Mouse (Mus musculus): ENCODE measurements around the gene Sntb2. TPM values are rescaled to one million over a fixed set of nuclear protein-coding genes. Genes with fewer than 3 reads are reported as not detected.

Gene Sntb2
- polyA plus RNA-seq, 1 experiment from 2014 or later: 18.7 TPM

GRCm38 (mm10) chr8:106997416-106997815 is 61.9 kb downstream of the Sntb2 start:
- Histone ChIP-seq H3K27ac (ENCODE audit: low read depth, low read length) (no peak overlapping the region), H3K4me3 (ENCODE audit: low read length) (no peak overlapping the region), H3K4me1 (ENCODE audit: control insufficient read depth, insufficient read depth, low read length) (no peaks in the 10 kb centered on the region), H3K27me3 (ENCODE audit: control insufficient read depth, insufficient read depth, low read length) (no peaks in the 10 kb centered on the region), H3K4me2 (replicated peaks; ENCODE audit: low read depth, low read length) (no peak overlapping the region), H3K9ac (ENCODE audit: low read depth, low read length) (no peak overlapping the region), H3K9me3 (ENCODE audit: control insufficient read depth, low read length) (no peaks in the 10 kb centered on the region), H3K36me3 (ENCODE audit: control insufficient read depth, insufficient read depth, low read length) (peaks cover 14% of the 10 kb centered on the region)
- WGBS: 82% methylated on average over 4 of the region's 4 CpGs
- no peak for ATAC-seq (ENCODE audit: low FRiP score, low TSS enrichment)

DNA sequence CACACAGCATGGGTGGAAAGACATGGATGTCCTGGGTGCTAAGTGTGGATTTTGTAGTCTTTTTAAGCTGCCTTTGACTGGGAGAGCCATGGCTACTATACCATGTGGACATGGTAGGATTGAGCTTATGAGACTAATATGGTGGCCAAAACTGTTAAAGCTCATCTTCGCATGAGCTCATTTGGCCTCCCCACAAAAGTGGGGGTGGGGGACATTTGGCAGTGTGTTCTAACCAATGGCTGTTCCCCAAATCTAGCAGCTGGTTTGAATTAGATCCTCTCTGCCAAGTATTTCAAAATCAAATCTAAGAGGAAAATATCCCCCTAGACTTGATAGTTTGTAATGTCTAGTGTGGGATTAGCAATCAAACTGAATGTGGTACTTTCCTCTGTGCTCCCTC is 63.5 kb downstream of the Sntb2 start:
- 94% methylated on average over 1 of the region's 1 CpGs for WGBS
- no peaks in the 10 kb centered on the region for H3K4me1 ChIP-seq (ENCODE audit: control insufficient read depth, insufficient read depth, low read length)
- no peak overlapping the region for H3K9ac ChIP-seq (ENCODE audit: low read depth, low read length)
- H3K27ac ChIP-seq (ENCODE audit: low read depth, low read length): no peak overlapping the region
- H3K4me3 ChIP-seq (ENCODE audit: low read length): no peak overlapping the region
- peaks cover 10% of the 10 kb centered on the region; the same call in 1 of the 2 replicates for H3K36me3 ChIP-seq (ENCODE audit: control insufficient read depth, insufficient read depth, low read length)
- H3K27me3 ChIP-seq (ENCODE audit: control insufficient read depth, insufficient read depth, low read length): no peaks in the 10 kb centered on the region
- H3K9me3 ChIP-seq (ENCODE audit: control insufficient read depth, low read length): no peaks in the 10 kb centered on the region
- no peak for ATAC-seq (ENCODE audit: low FRiP score, low TSS enrichment)
- no peak overlapping the region for H3K4me2 ChIP-seq (replicated peaks; ENCODE audit: low read depth, low read length)

DNA sequence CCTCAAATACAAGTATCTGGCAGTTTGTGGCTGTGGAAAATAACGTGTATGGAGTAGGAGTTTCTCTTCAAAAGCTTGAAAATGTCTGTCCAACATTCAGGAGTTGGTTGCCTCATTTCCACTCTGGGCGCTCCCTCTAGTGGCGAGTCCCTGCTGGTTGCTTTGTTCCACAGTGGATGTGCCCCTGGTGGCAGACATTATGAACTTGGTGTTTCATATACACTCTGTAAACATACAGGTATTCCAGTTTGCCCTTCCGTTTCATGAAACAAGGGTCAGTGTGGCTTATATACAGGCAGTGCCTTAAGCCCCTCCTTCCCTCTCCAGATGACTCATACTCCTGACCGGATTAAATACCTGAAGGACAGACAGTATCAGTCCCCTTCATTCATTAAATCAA is 67.0 kb downstream of the Sntb2 start:
- Histone ChIP-seq H3K27ac (ENCODE audit: low read depth, low read length) (peak overlapping the region; percentile 38; the same call in 1 of the 2 replicates), H3K9me3 (ENCODE audit: control insufficient read depth, low read length) (no peaks in the 10 kb centered on the region), H3K36me3 (ENCODE audit: control insufficient read depth, insufficient read depth, low read length) (peaks cover 12% of the 10 kb centered on the region; the same call in 1 of the 2 replicates), H3K4me1 (ENCODE audit: control insufficient read depth, insufficient read depth, low read length) (no peaks in the 10 kb centered on the region), H3K4me2 (replicated peaks; ENCODE audit: low read depth, low read length) (no peak overlapping the region), H3K9ac (ENCODE audit: low read depth, low read length) (no peak overlapping the region), H3K4me3 (ENCODE audit: low read length) (no peak overlapping the region), H3K27me3 (ENCODE audit: control insufficient read depth, insufficient read depth, low read length) (no peaks in the 10 kb centered on the region)
- ATAC-seq (ENCODE audit: low FRiP score, low TSS enrichment): peak; percentile 77
- WGBS: 37% methylated on average over 5 of the region's 5 CpGs

DNA sequence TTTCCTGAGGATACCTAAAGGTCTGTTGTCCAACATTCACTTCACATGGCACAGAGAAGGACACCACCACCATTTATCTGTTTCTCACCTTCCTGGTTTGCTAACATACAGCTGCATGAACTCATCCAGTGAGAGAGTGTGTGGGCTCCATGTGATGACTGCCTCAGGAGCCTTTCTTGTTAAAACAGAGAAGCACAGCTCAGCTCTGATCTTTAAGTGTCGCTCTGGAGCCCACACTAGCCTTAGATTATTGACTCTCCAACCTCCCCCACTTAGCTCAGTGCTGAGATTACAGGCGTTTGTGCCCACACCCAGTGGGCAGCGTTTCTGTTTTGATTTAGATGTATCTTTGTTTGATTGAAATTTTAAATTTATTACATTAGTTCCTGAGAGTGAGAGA is 72.2 kb downstream of the Sntb2 start:
- Histone ChIP-seq H3K4me1 (ENCODE audit: control insufficient read depth, insufficient read depth, low read length) (no peaks in the 10 kb centered on the region), H3K4me2 (replicated peaks; ENCODE audit: low read depth, low read length) (no peak overlapping the region), H3K27me3 (ENCODE audit: control insufficient read depth, insufficient read depth, low read length) (no peaks in the 10 kb centered on the region), H3K9ac (ENCODE audit: low read depth, low read length) (no peak overlapping the region), H3K9me3 (ENCODE audit: control insufficient read depth, low read length) (no peaks in the 10 kb centered on the region), H3K4me3 (ENCODE audit: low read length) (no peak overlapping the region), H3K27ac (ENCODE audit: low read depth, low read length) (no peak overlapping the region), H3K36me3 (ENCODE audit: control insufficient read depth, insufficient read depth, low read length) (peaks cover 34% of the 10 kb centered on the region)
- WGBS: 86% methylated on average over 3 of the region's 3 CpGs
- no peak for ATAC-seq (ENCODE audit: low FRiP score, low TSS enrichment)

DNA sequence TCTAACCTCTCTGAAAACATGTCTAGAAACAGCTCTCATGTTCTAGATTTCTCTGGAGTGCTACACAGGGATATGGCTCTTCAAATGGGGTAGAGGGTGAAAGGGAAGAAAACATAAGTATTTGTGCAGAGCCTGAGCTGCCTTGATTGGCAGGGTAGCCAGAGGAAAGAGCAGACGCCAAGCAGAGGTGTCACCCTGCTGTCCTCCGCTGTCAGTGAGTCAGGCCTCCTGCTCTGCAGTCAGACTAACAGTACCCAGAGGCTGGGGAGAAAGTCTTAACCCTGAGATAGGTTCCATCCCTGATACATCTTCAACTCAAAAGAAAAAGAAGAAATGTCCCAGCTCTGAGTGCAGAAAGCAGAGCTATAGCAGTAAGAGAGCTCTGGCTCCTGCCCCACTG is 77.1 kb downstream of the Sntb2 start:
- H3K27me3 ChIP-seq (ENCODE audit: control insufficient read depth, insufficient read depth, low read length): no peaks in the 10 kb centered on the region
- no peak overlapping the region for H3K4me3 ChIP-seq (ENCODE audit: low read length)
- H3K4me1 ChIP-seq (ENCODE audit: control insufficient read depth, insufficient read depth, low read length): no peaks in the 10 kb centered on the region
- H3K4me2 ChIP-seq (replicated peaks; ENCODE audit: low read depth, low read length): no peak overlapping the region
- peaks cover 28% of the 10 kb centered on the region for H3K36me3 ChIP-seq (ENCODE audit: control insufficient read depth, insufficient read depth, low read length)
- H3K9me3 ChIP-seq (ENCODE audit: control insufficient read depth, low read length): no peaks in the 10 kb centered on the region
- no peak overlapping the region for H3K27ac ChIP-seq (ENCODE audit: low read depth, low read length)
- ATAC-seq (ENCODE audit: low FRiP score, low TSS enrichment): no peak
- no peak overlapping the region for H3K9ac ChIP-seq (ENCODE audit: low read depth, low read length)
- WGBS: 84% methylated on average over 2 of the region's 2 CpGs

DNA sequence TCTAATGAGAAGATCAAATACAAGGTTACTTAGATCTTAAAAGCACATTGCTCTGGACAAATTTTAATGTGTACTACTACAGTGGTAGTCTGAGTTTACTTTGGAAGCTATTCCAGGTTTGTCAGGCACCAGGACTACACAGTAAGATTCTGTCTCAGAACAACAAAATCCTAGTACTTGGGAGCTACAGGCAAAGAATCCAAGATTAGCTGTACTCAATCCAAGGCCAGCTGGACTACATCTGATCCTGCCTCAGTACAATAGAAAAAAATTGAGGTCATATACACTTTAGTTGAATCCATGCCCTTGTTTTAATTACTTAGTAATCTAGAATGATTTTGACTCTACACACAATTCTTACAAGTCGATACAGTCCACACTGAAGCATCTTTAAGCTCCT is 79.4 kb downstream of the Sntb2 start:
- no peaks in the 10 kb centered on the region for H3K27me3 ChIP-seq (ENCODE audit: control insufficient read depth, insufficient read depth, low read length)
- no peak overlapping the region for H3K9ac ChIP-seq (ENCODE audit: low read depth, low read length)
- no peaks in the 10 kb centered on the region for H3K9me3 ChIP-seq (ENCODE audit: control insufficient read depth, low read length)
- H3K4me1 ChIP-seq (ENCODE audit: control insufficient read depth, insufficient read depth, low read length): no peaks in the 10 kb centered on the region
- no peak overlapping the region for H3K4me3 ChIP-seq (ENCODE audit: low read length)
- H3K27ac ChIP-seq (ENCODE audit: low read depth, low read length): no peak overlapping the region
- no peak for ATAC-seq (ENCODE audit: low FRiP score, low TSS enrichment)
- H3K36me3 ChIP-seq (ENCODE audit: control insufficient read depth, insufficient read depth, low read length): peaks cover 23% of the 10 kb centered on the region
- 91% methylated on average over 1 of the region's 1 CpGs for WGBS
- no peak overlapping the region for H3K4me2 ChIP-seq (replicated peaks; ENCODE audit: low read depth, low read length)

- Histone ChIP-seq H3K4me1 (ENCODE audit: control insufficient read depth, insufficient read depth, low read length) (no peaks in the 10 kb centered on the region), H3K9ac (ENCODE audit: low read depth, low read length) (no peak overlapping the region), H3K27me3 (ENCODE audit: control insufficient read depth, insufficient read depth, low read length) (no peaks in the 10 kb centered on the region), H3K36me3 (ENCODE audit: control insufficient read depth, insufficient read depth, low read length) (no peaks in the 10 kb centered on the region), H3K4me2 (replicated peaks; ENCODE audit: low read depth, low read length) (no peak overlapping the region), H3K27ac (ENCODE audit: low read depth, low read length) (no peak overlapping the region), H3K9me3 (ENCODE audit: control insufficient read depth, low read length) (no peaks in the 10 kb centered on the region), H3K4me3 (ENCODE audit: low read length) (no peak overlapping the region)
- 88% methylated on average over 8 of the region's 8 CpGs for WGBS
- no peak for ATAC-seq (ENCODE audit: low FRiP score, low TSS enrichment)
These were observed 87.9 kb downstream of the Sntb2 start for GRCm38 (mm10) chr8:107023479-107023878.

DNA sequence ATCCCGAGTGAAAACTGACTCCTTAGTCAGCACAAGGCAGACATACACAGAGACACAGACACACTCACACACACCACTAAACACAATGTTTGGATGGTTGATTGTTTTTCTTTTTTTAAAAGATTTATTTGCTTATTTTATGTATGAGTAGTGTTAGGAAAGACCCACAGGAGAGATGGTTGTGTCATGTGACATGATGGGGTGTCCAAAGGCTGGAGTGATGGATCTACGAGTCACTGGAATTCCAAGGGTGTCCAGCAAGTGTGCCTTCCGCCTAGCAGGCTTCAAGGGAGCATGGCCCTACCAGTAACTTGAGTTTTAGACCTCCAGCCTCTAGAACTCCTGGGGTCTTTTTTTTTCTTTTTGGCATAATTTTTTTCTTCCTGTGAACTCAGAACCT is 93.8 kb downstream of the Sntb2 start:
- WGBS: 82% methylated on average over 3 of the region's 3 CpGs
- Histone ChIP-seq H3K4me3 (ENCODE audit: low read length) (no peak overlapping the region), H3K4me1 (ENCODE audit: control insufficient read depth, insufficient read depth, low read length) (peaks cover 7% of the 10 kb centered on the region; the same call in 1 of the 2 replicates), H3K9me3 (ENCODE audit: control insufficient read depth, low read length) (no peaks in the 10 kb centered on the region), H3K27me3 (ENCODE audit: control insufficient read depth, insufficient read depth, low read length) (no peaks in the 10 kb centered on the region), H3K9ac (ENCODE audit: low read depth, low read length) (no peak overlapping the region), H3K4me2 (replicated peaks; ENCODE audit: low read depth, low read length) (no peak overlapping the region), H3K27ac (ENCODE audit: low read depth, low read length) (no peak overlapping the region), H3K36me3 (ENCODE audit: control insufficient read depth, insufficient read depth, low read length) (no peaks in the 10 kb centered on the region)
- no peak for ATAC-seq (ENCODE audit: low FRiP score, low TSS enrichment)

DNA sequence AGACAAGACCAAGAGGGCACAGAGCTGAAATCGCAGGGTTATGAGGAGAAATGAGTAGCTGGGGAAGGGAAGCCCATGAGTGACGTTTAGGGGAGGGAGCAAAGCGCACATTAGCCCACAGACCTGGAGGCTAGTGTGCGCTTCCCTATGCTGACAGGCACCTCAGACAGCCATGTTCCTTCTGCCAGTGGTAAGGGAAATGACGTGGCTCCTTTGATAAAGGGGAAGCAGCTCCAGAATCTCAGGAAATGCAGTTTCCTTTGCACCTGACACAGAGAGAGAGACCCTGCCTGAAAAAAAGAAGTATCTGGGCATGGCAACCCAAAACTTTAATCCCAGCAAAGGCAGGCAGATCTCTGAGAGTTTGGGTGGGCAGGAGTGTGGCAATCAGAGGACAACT is 94.5 kb downstream of the Sntb2 start:
- H3K9ac ChIP-seq (ENCODE audit: low read depth, low read length): no peak overlapping the region
- H3K36me3 ChIP-seq (ENCODE audit: control insufficient read depth, insufficient read depth, low read length): no peaks in the 10 kb centered on the region
- ATAC-seq (ENCODE audit: low FRiP score, low TSS enrichment): no peak
- peaks cover 7% of the 10 kb centered on the region; the same call in 1 of the 2 replicates for H3K4me1 ChIP-seq (ENCODE audit: control insufficient read depth, insufficient read depth, low read length)
- H3K9me3 ChIP-seq (ENCODE audit: control insufficient read depth, low read length): no peaks in the 10 kb centered on the region
- H3K27me3 ChIP-seq (ENCODE audit: control insufficient read depth, insufficient read depth, low read length): no peaks in the 10 kb centered on the region
- H3K4me2 ChIP-seq (replicated peaks; ENCODE audit: low read depth, low read length): no peak overlapping the region
- H3K4me3 ChIP-seq (ENCODE audit: low read length): no peak overlapping the region
- H3K27ac ChIP-seq (ENCODE audit: low read depth, low read length): no peak overlapping the region
- WGBS: 71% methylated on average over 5 of the region's 5 CpGs

Measured in kidney, embryonic 14.5 days (tissue).